In the genomic region with DNA sequence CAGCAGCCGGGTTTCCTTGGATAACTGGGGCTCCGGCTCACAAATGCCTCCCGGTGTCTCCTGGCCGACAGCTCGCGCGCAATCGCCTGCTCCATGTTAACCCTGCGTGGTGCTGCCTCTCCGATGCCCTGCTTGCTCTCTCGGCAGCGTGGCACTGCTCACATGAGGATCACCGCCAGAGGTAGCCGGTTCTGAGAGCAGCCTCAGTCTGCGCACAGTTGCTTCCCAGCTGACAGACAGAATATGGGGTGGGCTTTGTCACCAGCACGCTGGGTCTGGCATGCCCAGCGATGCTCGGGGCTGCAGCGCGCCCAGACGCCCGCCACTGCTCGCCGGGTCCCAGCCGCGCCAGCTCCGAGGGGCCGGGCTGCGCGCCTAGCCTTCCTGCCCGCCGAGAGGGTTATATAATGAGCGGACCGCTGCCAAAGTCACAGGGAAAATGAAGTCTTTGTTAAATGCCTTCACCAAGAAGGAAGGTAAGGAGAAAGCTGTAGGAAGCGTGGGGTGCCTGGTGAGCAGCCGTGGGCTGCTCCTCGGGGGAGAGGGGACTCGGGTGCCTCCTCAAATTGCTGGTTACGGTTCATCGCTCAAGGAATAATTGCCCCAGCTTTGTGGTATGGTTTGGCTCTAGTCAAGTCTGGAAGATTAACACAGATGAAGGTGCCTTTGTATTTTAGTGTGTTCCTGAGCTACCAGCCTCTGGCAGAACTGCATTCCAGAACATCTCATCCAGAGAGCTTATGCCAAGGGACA, we compare ENCODE assay signal across 8 mouse cellular contexts.
A peak's percentile ranks its signal among the peaks of the same experiment; 100 is the strongest.
DNase-seq lines count a peak whose midpoint lies in the region; ATAC-seq and TF ChIP-seq lines count a peak whose summit lies in the region.

No protein-coding gene starts in this region.

- peak; percentile 89 for ATAC-seq in forebrain, postnatal 0 days
- ATAC-seq in limb, embryonic 12.5 days (ENCODE audit: insufficient number of reproducible peaks, insufficient read depth, low FRiP score, low TSS enrichment, low read depth): no peak
- ATAC-seq in inflammation-experienced regulatory T-cells, adult 6 months: no peak

- peaks cover 10% of the 10 kb centered on the region for H3K4me1 ChIP-seq in cerebellum, adult 2 months (ENCODE audit: control insufficient read depth, insufficient read depth, low read length)
- peaks cover 19% of the 10 kb centered on the region; the same call in 1 of the 2 replicates for H3K4me1 ChIP-seq in forebrain, postnatal 0 days (ENCODE audit: insufficient read depth)
- peaks cover 6% of the 10 kb centered on the region for H3K4me1 ChIP-seq in limb, embryonic 12.5 days (replicated peaks)

- 0 out of 2 replicates have a peak, but pooled peaks cover 3% of the 10 kb centered on the region for H3K36me3 ChIP-seq in forebrain, postnatal 0 days (ENCODE audit: insufficient read depth)
- H3K36me3 ChIP-seq in limb, embryonic 12.5 days: no peaks in the 10 kb centered on the region

- no peaks in the 10 kb centered on the region for H3K9me3 ChIP-seq in forebrain, postnatal 0 days (ENCODE audit: low read length)
- H3K9me3 ChIP-seq in limb, embryonic 12.5 days: no peaks in the 10 kb centered on the region

- peak overlapping the region; percentile 64 for H3K4me2 ChIP-seq in forebrain, postnatal 0 days (ENCODE audit: low read depth)
- peak overlapping the region; percentile 53 for H3K4me2 ChIP-seq in limb, embryonic 12.5 days

- H3K27ac ChIP-seq in cerebellum, adult 2 months (ENCODE audit: insufficient read depth, low read length): peak overlapping the region; percentile 15; the same call in 1 of the 2 replicates
- H3K27ac ChIP-seq in forebrain, postnatal 0 days (ENCODE audit: low read depth, low read length): peak overlapping the region; percentile 94
- H3K27ac ChIP-seq in limb, embryonic 12.5 days: no peak overlapping the region

- no peak for TF ChIP-seq POLR2A in cerebellum, adult 2 months (IDR thresholded peaks at IDR 0.05; ENCODE audit: borderline replicate concordance, insufficient read depth, low read length)

- peak overlapping the region; percentile 30 for H3K4me3 ChIP-seq in cerebellum, adult 2 months (replicated peaks; ENCODE audit: insufficient read depth, low read depth, low read length)
- H3K4me3 ChIP-seq in forebrain, postnatal 0 days (ENCODE audit: low read depth, low read length): peak overlapping the region; percentile 53
- peak overlapping the region; percentile 31 for H3K4me3 ChIP-seq in limb, embryonic 12.5 days (replicated peaks)

- peak; percentile 22 for DNase-seq in adrenal gland, postnatal 10 days
- no peak for DNase-seq in adrenal gland, adult 18-20 months (ENCODE audit: low spot score in 2 of 2)
- peak; percentile 53 to 61 for DNase-seq in cerebellum, adult 2 months
- DNase-seq in forebrain, postnatal 0 days: peak; percentile 84
- DNase-seq in kidney, adult 8-10 months: peak; percentile 13 to 27
- DNase-seq in right cerebral cortex, postnatal 36 days (ENCODE audit: low spot score in 2 of 2): peak; percentile 55 to 61

- H3K27me3 ChIP-seq in cerebellum, adult 2 months (ENCODE audit: control insufficient read depth, insufficient read depth, low read length): no peaks in the 10 kb centered on the region
- no peaks in the 10 kb centered on the region for H3K27me3 ChIP-seq in forebrain, postnatal 0 days (ENCODE audit: insufficient read depth, low read length)
- H3K27me3 ChIP-seq in limb, embryonic 12.5 days: peaks cover 87% of the 10 kb centered on the region

- peak overlapping the region; percentile 88 for H3K9ac ChIP-seq in forebrain, postnatal 0 days
- H3K9ac ChIP-seq in limb, embryonic 12.5 days (replicated peaks): no peak overlapping the region

- no peak for TF ChIP-seq CTCF in cerebellum, adult 2 months (IDR thresholded peaks at IDR 0.05; ENCODE audit: borderline replicate concordance, insufficient read depth, low read depth, low read length)
- TF ChIP-seq CTCF in forebrain, postnatal 0 days (IDR thresholded peaks at IDR 0.05; ENCODE audit: low read depth): peak; percentile 57

- 3% methylated on average over 40 of the region's 40 CpGs for WGBS in cerebellum, adult 2 months
- 1% methylated on average over 40 of the region's 40 CpGs for WGBS in forebrain, postnatal 0 days
- WGBS in limb, embryonic 12.5 days: 5% methylated on average over 40 of the region's 40 CpGs

Comparison
In these comparisons a context has a peak if more than half of its experiments do, and no peak if none do; other contexts are left out.
1. DNase-seq: peak in adrenal gland, postnatal 10 days (single experiment), cerebellum, adult 2 months (2 of 2), forebrain, postnatal 0 days (single experiment), kidney, adult 8-10 months (2 of 2) and right cerebral cortex, postnatal 36 days (2 of 2); none in adrenal gland, adult 18-20 months (0 of 2).
2. Peak in every context shown above with its lines, with median percentiles within 50 percentile points of each other: H3K4me3 ChIP-seq.